Comparison of ENCODE assay signal across 8 mouse cellular contexts in the genomic region with DNA sequence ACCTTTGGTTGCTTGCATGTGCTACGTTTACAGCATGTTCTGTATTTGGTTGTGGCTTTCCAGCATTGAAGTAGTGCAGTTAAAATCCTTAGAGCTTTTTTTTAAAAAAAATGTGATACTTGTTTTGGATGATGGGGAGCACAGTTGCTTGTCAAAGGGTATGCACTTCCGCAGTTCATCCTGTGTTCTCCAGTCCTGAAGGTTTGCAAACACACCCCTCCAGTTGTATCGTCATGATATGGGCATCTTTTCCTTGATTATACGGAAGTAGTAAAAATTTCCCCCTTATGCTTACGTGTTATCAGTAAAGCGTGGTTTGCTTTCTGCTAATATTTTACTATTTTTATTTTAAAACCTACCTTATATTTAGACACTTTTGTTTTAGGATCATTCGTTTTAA. TPM values are rescaled to one million over a fixed set of nuclear protein-coding genes. Genes with fewer than 3 reads are reported as not detected.
DNase-seq lines count a peak whose midpoint lies in the region; ATAC-seq and TF ChIP-seq lines count a peak whose summit lies in the region.

No protein-coding gene starts in this region.

- no peaks in the 10 kb centered on the region for H3K36me3 ChIP-seq in heart, embryonic 11.5 days (ENCODE audit: control insufficient read depth, insufficient read depth, low read length)
- no peaks in the 10 kb centered on the region for H3K36me3 ChIP-seq in ES-Bruce4 (ENCODE audit: control insufficient read depth, insufficient read depth, low read length, poor library complexity, severe bottlenecking)
- H3K36me3 ChIP-seq in heart, postnatal 0 days (replicated peaks; ENCODE audit: control insufficient read depth, insufficient read depth, low read length), result peaks cover 13% of the 10 kb centered on the region

- peak overlapping the region; percentile 94 for H3K9ac ChIP-seq in heart, embryonic 11.5 days (ENCODE audit: low read depth, low read length)
- peak overlapping the region; percentile 43; the same call in 1 of the 2 replicates for H3K9ac ChIP-seq in ES-Bruce4 (ENCODE audit: low read depth, poor library complexity, severe bottlenecking)
- peak overlapping the region; percentile 86 for H3K9ac ChIP-seq in heart, postnatal 0 days (replicated peaks; ENCODE audit: low read depth, low read length)

- TF ChIP-seq EP300 in ES-Bruce4 (IDR thresholded peaks at IDR 0.05; ENCODE audit: insufficient read depth, low read depth, low read length), result no peak
- TF ChIP-seq EP300 in heart, postnatal 0 days (IDR thresholded peaks at IDR 0.05; ENCODE audit: low read depth), result no peak

- TF ChIP-seq POLR2A in ES-Bruce4 (IDR thresholded peaks at IDR 0.05; ENCODE audit: insufficient read depth, low read length), result no peak

- peaks cover 6% of the 10 kb centered on the region; the same call in 1 of the 2 replicates for H3K4me1 ChIP-seq in heart, embryonic 11.5 days (ENCODE audit: control insufficient read depth, insufficient read depth, low read length)
- H3K4me1 ChIP-seq in ES-Bruce4 (ENCODE audit: control insufficient read depth, insufficient read depth, low read length), result no peaks in the 10 kb centered on the region
- H3K4me1 ChIP-seq in heart, postnatal 0 days (ENCODE audit: control insufficient read depth, insufficient read depth), result peaks cover 7% of the 10 kb centered on the region; the same call in 1 of the 2 replicates

- peak overlapping the region; percentile 99; the same call in 1 of the 2 replicates for H3K27ac ChIP-seq in heart, embryonic 11.5 days (ENCODE audit: low read depth, low read length)
- no peak overlapping the region for H3K27ac ChIP-seq in ES-Bruce4 (ENCODE audit: insufficient read depth, low read length)
- peak overlapping the region; percentile 96 for H3K27ac ChIP-seq in heart, postnatal 0 days (ENCODE audit: low read depth)

- H3K4me3 ChIP-seq in heart, embryonic 11.5 days (ENCODE audit: low read depth, low read length), result peak overlapping the region; percentile 86
- no peak overlapping the region for H3K4me3 ChIP-seq in ES-Bruce4 (ENCODE audit: low read depth, low read length)
- peak overlapping the region; percentile 83 for H3K4me3 ChIP-seq in heart, postnatal 0 days (ENCODE audit: low read depth, low read length)

- no peak for TF ChIP-seq CTCF in ES-Bruce4 (IDR thresholded peaks at IDR 0.05; ENCODE audit: low read depth, low read length)
- TF ChIP-seq CTCF in heart, postnatal 0 days (IDR thresholded peaks at IDR 0.05; ENCODE audit: low read depth), result no peak

- no peaks in the 10 kb centered on the region for H3K27me3 ChIP-seq in heart, embryonic 11.5 days (ENCODE audit: control insufficient read depth, insufficient read depth, low read length)
- H3K27me3 ChIP-seq in ES-Bruce4 (ENCODE audit: control insufficient read depth, insufficient read depth, low read length, poor library complexity, severe bottlenecking), result no peaks in the 10 kb centered on the region
- H3K27me3 ChIP-seq in heart, postnatal 0 days (ENCODE audit: control insufficient read depth, insufficient read depth, low read length), result no peaks in the 10 kb centered on the region

- H3K4me2 ChIP-seq in heart, embryonic 11.5 days, result peak overlapping the region; percentile 89
- peak overlapping the region; percentile 86 for H3K4me2 ChIP-seq in heart, postnatal 0 days (ENCODE audit: low read depth, low read length)

- no peak for DNase-seq in heart, adult 18-20 months
- DNase-seq in heart, postnatal 0 days (ENCODE audit: low spot score), result no peak
- DNase-seq in cerebellum, adult 11-12 months, result no peak
- DNase-seq in cerebellum, adult 18-20 months, result no peak

- ATAC-seq in heart, embryonic 11.5 days (replicated peaks; ENCODE audit: insufficient number of reproducible peaks, low FRiP score, low TSS enrichment), result no peak
- no peak for ATAC-seq in heart, postnatal 0 days (ENCODE audit: insufficient read depth, low read depth)
- ATAC-seq in megakaryocyte progenitor cell, adult 5-6 weeks (replicated peaks; ENCODE audit: poor library complexity), result peak; percentile 43
- no peak for ATAC-seq in monocyte, adult 5-6 weeks (replicated peaks; ENCODE audit: insufficient number of reproducible peaks, low FRiP score, low TSS enrichment, poor library complexity, severe bottlenecking)

- H3K9me3 ChIP-seq in heart, embryonic 11.5 days (replicated peaks; ENCODE audit: control insufficient read depth, low read length), result no peaks in the 10 kb centered on the region
- no peaks in the 10 kb centered on the region for H3K9me3 ChIP-seq in ES-Bruce4 (replicated peaks; ENCODE audit: control insufficient read depth, insufficient read depth, low read length, poor library complexity, severe bottlenecking)
- H3K9me3 ChIP-seq in heart, postnatal 0 days (replicated peaks; ENCODE audit: control insufficient read depth, low read length), result no peaks in the 10 kb centered on the region

- WGBS in heart, embryonic 11.5 days (ENCODE audit: insufficient replicate concordance), result 40% methylated on average over 7 of the region's 7 CpGs
- 11% methylated on average over 7 of the region's 7 CpGs for WGBS in heart, postnatal 0 days

RNA-seq across cellular contexts. Expression of gene Capn7, which starts 1.0 kb away (rescaled TPM):
- 35.4 and 42.2 TPM in 2 replicates for polyA plus RNA-seq in heart, embryonic 11.5 days (2014; fragmentation: Nextera tagmentation; extraction: Ambion mirVana)
- 10 to 100 TPM; 32.4 to 33.2 TPM for total RNA-seq in heart, adult 18-20 months (2021)
- 22.8 and 23.2 TPM in 2 replicates for polyA plus RNA-seq in ES-Bruce4 (2011; ENCODE audit: insufficient read depth, insufficient read length, low read depth, missing spikeins)
- total RNA-seq in heart, postnatal 0 days (2014; rRNA removed; ENCODE audit: low replicate concordance), result 34.0 and 51.2 TPM in 2 replicates
- 32.3 and 33.8 TPM in 2 replicates for polyA plus RNA-seq in heart, postnatal 0 days (2015; fragmentation: Nextera tagmentation; extraction: Ambion mirVana)
- 56.8 and 59.6 TPM in 2 replicates for total RNA-seq in megakaryocyte progenitor cell, adult 5-6 weeks (2015)
- 52.7 and 62.3 TPM in 2 replicates for total RNA-seq in megakaryocyte progenitor cell, adult 5-6 weeks (2017)
- 67.9 to 73.5 TPM (median 73.1 TPM) in 3 replicates for total RNA-seq in monocyte, adult 5-6 weeks (2017)

RNA-seq across cellular contexts. Expression of gene Dnah1, which starts 13.7 kb away (rescaled TPM):
- 1.5 TPM in 2 replicates for polyA plus RNA-seq in heart, embryonic 11.5 days (2014; fragmentation: Nextera tagmentation; extraction: Ambion mirVana)
- total RNA-seq in heart, adult 18-20 months (2021), result under 1 TPM; 0.02 to 0.23 TPM
- 2.9 and 3.0 TPM in 2 replicates for polyA plus RNA-seq in ES-Bruce4 (2011; ENCODE audit: insufficient read depth, insufficient read length, low read depth, missing spikeins)
- 0.08 TPM in 1 of 2 replicates, not detected in the other for total RNA-seq in heart, postnatal 0 days (2014; rRNA removed; ENCODE audit: low replicate concordance)
- 0.10 and 0.15 TPM in 2 replicates for polyA plus RNA-seq in heart, postnatal 0 days (2015; fragmentation: Nextera tagmentation; extraction: Ambion mirVana)
- total RNA-seq in megakaryocyte progenitor cell, adult 5-6 weeks (2015), result 0.12 and 0.27 TPM in 2 replicates
- 0.04 and 0.07 TPM in 2 replicates for total RNA-seq in megakaryocyte progenitor cell, adult 5-6 weeks (2017)
- total RNA-seq in monocyte, adult 5-6 weeks (2017), result under 0.01 TPM in 1 of 3 replicates, not detected in the others

Comparison
In these comparisons a context has a peak if more than half of its experiments do, and no peak if none do; other contexts are left out.
1. H3K9ac ChIP-seq: peak in every context shown above with its lines; median percentile 94 in heart, embryonic 11.5 days; 86 in heart, postnatal 0 days; 43 in ES-Bruce4.